Mouse (Mus musculus) hindbrain, embryonic 16.5 days (tissue): ENCODE results near the gene Fam217b. TPM values are rescaled to one million over a fixed set of nuclear protein-coding genes. Genes with fewer than 3 reads are reported as not detected.

Experiments used
- ATAC-seq: fragments of 200-750 bp; cut with Nextera tagmentation; 2 replicates; pipeline ENCODE4 v1.8.0; 2017; ENCODE audit warnings: moderate TSS enrichment, moderate library complexity
- H3K27ac ChIP-seq: fragments of 300-500 bp; sonication (generic); 2 replicates; pipeline ENCODE4 v1.5.1; 2014; ENCODE audit warnings: low read depth, mild to moderate bottlenecking, control low read depth, low read length, moderate library complexity
- H3K27me3 ChIP-seq: fragments of 300-500 bp; sonication (generic); replicated peaks from 2 replicates; pipeline ENCODE4 v1.6.1; 2014; ENCODE audit warnings: low read length; ENCODE audit not compliant: control insufficient read depth, insufficient read depth
- H3K36me3 ChIP-seq: fragments of 300-500 bp; sonication (generic); 2 replicates; pipeline ENCODE4 v1.6.1; 2014; ENCODE audit warnings: mild to moderate bottlenecking, low read length, moderate library complexity, mixed read lengths; ENCODE audit not compliant: control insufficient read depth, insufficient read depth
- H3K4me1 ChIP-seq: fragments of 300-500 bp; sonication (generic); 2 replicates; pipeline ENCODE4 v1.6.1; 2014; ENCODE audit warnings: low read depth, low read length; ENCODE audit not compliant: control insufficient read depth, insufficient read depth
- H3K4me2 ChIP-seq: fragments of 300-500 bp; sonication (generic); 2 replicates; pipeline ENCODE4 v1.6.1; 2014; ENCODE audit warnings: mild to moderate bottlenecking, low read length, control low read depth, moderate library complexity
- H3K4me3 ChIP-seq: fragments of 300-500 bp; sonication (generic); 2 replicates; pipeline ENCODE4 v1.5.1; 2014; ENCODE audit warnings: mild to moderate bottlenecking, low read length, control low read depth, moderate library complexity
- H3K9ac ChIP-seq: fragments of 300-500 bp; sonication (generic); 2 replicates; pipeline ENCODE4 v1.6.1; 2014; ENCODE audit warnings: low read depth, mild to moderate bottlenecking, control low read depth, low read length, moderate library complexity
- H3K9me3 ChIP-seq: fragments of 300-500 bp; sonication (generic); 2 replicates; pipeline ENCODE4 v1.6.1; 2014; ENCODE audit warnings: mild to moderate bottlenecking, low read length, moderate library complexity; ENCODE audit not compliant: control insufficient read depth
- WGBS: fragments of 180-500 bp; shearing (Covaris S2); extraction: QIAGEN DNeasy Blood & Tissue Kit; methylation state at CpG from one replicate; pipeline ENCODE4 v1.1.7; 2014; 5-methylcytosine and 5-hydroxymethylcytosine counted together
- polyA plus RNA-seq: library from polyadenylated mRNA; unstranded; fragments of >200 nt; fragmentation: Nextera tagmentation; extraction: Ambion mirVana; gene quantifications from 2 replicates; pipeline ENCODE4 v1.2.1, GENCODE M21; 2015

Gene Fam217b
- polyA plus RNA-seq, 1 experiment from 2014 or later = 20.2 TPM

DNA sequence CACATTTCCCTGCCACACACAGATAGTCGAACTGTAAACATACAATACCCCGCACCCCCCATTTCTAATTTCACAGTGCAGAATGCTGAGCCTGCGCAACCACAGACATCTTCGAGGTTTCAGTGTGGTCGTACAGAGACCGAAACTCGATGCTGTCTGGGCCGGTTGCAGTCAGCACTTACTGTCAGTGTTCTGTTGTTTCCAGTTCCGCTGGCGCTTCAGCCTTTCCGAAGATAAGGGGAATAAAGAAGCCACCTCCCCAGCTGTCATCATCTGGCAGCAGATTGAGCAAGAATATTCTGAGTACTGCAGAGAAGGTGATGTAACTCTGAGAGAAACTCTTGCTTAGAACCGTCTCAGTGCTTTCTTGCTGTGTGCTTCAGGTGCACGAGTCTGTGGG is 2.1 kb downstream of the Fam217b start:
- H3K9me3 ChIP-seq = no peaks in the 10 kb centered on the region
- H3K27ac ChIP-seq = no peak overlapping the region
- H3K9ac ChIP-seq = no peak overlapping the region
- no peaks in the 10 kb centered on the region for H3K27me3 ChIP-seq
- no peak overlapping the region for H3K4me3 ChIP-seq
- WGBS = 78% methylated on average over 13 of the region's 13 CpGs
- 0 out of 2 replicates have a peak, but pooled peaks cover 3% of the 10 kb centered on the region for H3K36me3 ChIP-seq
- peaks cover 23% of the 10 kb centered on the region for H3K4me1 ChIP-seq
- no peak for ATAC-seq
- H3K4me2 ChIP-seq = no peak overlapping the region

DNA sequence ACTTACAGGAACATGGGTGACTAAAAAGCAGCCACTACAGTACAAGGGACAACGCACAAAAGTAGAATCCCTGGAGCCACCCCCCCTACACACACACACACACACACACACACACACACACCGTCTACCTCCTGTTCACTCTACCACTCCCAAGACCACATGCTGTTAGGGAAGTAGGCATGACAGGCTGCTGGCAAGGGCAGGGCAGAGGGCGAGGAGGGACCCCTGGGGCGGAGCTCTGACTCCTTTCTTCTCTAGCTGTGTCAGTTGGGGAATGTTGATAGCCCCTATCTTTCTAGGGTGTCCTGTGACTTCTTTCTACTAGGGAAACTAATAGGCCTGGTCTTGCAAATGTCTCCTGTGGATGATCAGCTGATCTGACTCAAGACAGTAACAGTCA is 2.6 kb downstream of the Fam217b start:
- Histone ChIP-seq H3K27me3 (no peaks in the 10 kb centered on the region), H3K9ac (no peak overlapping the region), H3K4me3 (no peak overlapping the region), H3K36me3 (0 out of 2 replicates have a peak, but pooled peaks cover 3% of the 10 kb centered on the region), H3K27ac (no peak overlapping the region), H3K4me1 (peaks cover 23% of the 10 kb centered on the region), H3K9me3 (no peaks in the 10 kb centered on the region), H3K4me2 (no peak overlapping the region)
- WGBS = 72% methylated on average over 4 of the region's 4 CpGs
- ATAC-seq = no peak

DNA sequence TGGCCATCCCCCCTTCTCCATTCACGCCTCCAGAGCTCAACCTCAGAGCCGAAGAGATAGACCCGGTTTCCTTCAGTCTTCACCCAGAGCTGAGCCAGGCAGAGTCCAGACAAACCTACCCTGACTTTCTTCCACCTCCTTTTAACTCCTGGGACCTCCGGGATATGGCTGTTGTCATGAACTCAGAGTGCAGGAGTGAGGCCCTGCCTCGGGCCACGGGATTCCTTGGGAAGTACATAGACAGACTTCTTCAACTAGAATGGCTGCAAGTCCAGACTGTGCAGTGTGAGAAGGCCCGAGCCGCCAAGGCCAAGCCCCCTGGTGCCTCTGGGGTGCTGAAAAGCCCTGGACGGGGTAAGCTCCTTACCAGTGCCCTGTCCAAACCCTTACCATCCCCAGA is 6.3 kb downstream of the Fam217b start:
- Histone ChIP-seq H3K36me3 (0 out of 2 replicates have a peak, but pooled peaks cover 3% of the 10 kb centered on the region), H3K27ac (no peak overlapping the region), H3K4me2 (no peak overlapping the region), H3K27me3 (no peaks in the 10 kb centered on the region), H3K9me3 (no peaks in the 10 kb centered on the region), H3K4me1 (peaks cover 2% of the 10 kb centered on the region), H3K9ac (no peak overlapping the region), H3K4me3 (no peak overlapping the region)
- 81% methylated on average over 9 of the region's 9 CpGs for whole genome bisulfite sequencing
- no peak for ATAC-seq

DNA sequence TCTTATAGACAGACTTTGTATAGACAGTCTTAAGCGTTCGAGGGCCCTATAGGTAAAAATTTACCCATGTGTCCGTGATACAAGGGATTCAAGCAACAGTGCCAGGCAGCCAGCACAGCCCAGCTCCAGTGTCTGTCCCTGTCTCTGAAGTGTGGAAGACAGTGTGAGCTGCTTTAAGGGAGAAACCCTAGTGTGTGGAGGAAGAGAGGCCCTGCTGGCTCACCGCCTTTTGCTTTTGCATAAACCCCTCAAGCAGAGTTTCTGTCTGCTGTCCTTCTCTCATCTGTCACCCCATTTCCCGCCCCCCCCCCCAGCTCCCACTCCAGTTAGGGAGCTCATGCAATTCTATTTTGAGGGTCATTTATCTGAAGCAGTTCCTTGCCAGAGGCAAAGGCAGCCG is 7.3 kb downstream of the Fam217b start:
- H3K9ac ChIP-seq = no peak overlapping the region; the same call in 1 of the 2 replicates
- no peak overlapping the region for H3K4me2 ChIP-seq
- no peak overlapping the region for H3K4me3 ChIP-seq
- no peak overlapping the region for H3K27ac ChIP-seq
- H3K4me1 ChIP-seq = no peaks in the 10 kb centered on the region
- 53% methylated on average over 6 of the region's 6 CpGs for WGBS
- no peaks in the 10 kb centered on the region for H3K27me3 ChIP-seq
- ATAC-seq = no peak
- H3K36me3 ChIP-seq = 0 out of 2 replicates have a peak, but pooled peaks cover 3% of the 10 kb centered on the region
- no peaks in the 10 kb centered on the region for H3K9me3 ChIP-seq

DNA sequence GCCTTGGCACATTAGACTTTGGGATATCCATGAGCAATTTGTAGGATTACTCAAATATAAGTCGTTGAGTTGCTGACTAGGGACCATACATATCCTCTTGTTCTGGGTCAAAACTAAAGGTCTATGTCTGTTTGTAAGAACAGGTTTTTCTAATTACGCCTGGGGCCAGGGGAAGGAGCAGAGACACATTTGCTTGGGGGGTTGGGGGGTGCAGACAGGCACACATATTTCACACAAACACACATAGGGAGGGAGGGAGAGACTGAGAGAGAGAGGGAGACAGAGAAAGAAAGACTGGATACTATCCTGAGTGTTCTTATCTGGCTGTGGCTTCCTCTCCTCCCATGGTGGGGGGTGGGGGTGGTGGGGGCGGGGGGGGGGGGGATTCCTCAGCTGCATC is 7.9 kb downstream of the Fam217b start:
- no peak for ATAC-seq

DNA sequence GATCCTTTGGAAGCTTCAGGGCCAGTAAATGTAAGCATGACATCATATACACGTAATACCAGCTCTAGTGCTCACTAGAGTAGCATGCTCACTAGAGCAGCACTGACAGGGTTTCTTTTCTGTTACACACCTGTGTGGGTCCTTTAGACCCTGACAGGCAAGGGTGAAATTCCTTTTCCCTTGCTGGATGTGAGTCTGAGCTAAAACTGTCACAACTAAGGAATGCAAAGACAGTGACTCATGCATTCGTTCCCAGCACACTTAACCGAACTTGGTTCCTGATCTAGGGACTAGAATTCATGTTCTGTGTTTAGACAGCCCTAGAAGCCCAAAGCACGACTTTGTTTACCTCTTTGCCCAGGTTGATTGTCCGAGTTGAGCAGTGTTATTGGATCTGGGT is 8.9 kb downstream of the Fam217b start:
- WGBS = 83% methylated on average over 5 of the region's 5 CpGs
- H3K4me1 ChIP-seq = no peaks in the 10 kb centered on the region
- no peak for ATAC-seq

More for the DNA sequence above, 7.9 kb downstream of the Fam217b start:
- Histone ChIP-seq H3K4me1 (no peaks in the 10 kb centered on the region), H3K36me3 (0 out of 2 replicates have a peak, but pooled peaks cover 3% of the 10 kb centered on the region), H3K9me3 (no peaks in the 10 kb centered on the region), H3K9ac (no peak overlapping the region), H3K27ac (no peak overlapping the region), H3K4me2 (no peak overlapping the region), H3K27me3 (no peaks in the 10 kb centered on the region), H3K4me3 (no peak overlapping the region)
- 57% methylated on average over 2 of the region's 3 CpGs for WGBS

DNA sequence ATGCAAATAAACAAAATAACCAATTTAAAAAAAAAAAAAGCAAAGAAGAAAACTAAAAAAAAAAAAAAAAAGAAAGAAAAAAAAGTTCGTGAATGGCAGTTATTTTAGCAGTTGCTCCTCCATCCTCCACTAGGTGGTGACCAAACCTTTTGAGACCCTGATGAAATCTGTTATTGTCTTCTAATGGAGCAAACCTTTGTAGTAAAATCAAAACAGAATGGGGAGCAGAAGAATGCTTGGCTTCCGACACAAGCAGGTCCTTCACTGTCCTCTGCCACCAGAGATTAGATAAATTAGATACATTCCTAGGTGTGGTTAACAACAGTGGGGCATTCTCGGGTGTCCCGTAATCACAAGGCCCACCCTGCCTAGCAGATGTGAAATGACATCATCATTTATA is 11.9 kb downstream of the Fam217b start:
- 43% methylated on average over 4 of the region's 4 CpGs for WGBS
- H3K27ac ChIP-seq = no peak overlapping the region
- H3K9ac ChIP-seq = no peak overlapping the region; the same call in 1 of the 2 replicates
- H3K4me3 ChIP-seq = no peak overlapping the region
- H3K4me2 ChIP-seq = no peak overlapping the region
- no peaks in the 10 kb centered on the region for H3K27me3 ChIP-seq
- ATAC-seq = no peak
- H3K9me3 ChIP-seq = no peaks in the 10 kb centered on the region
- no peaks in the 10 kb centered on the region for H3K4me1 ChIP-seq
- no peaks in the 10 kb centered on the region for H3K36me3 ChIP-seq

More for the DNA sequence above, 8.9 kb downstream of the Fam217b start:
- H3K4me3 ChIP-seq = no peak overlapping the region
- 0 out of 2 replicates have a peak, but pooled peaks cover 3% of the 10 kb centered on the region for H3K36me3 ChIP-seq
- no peak overlapping the region for H3K27ac ChIP-seq
- H3K27me3 ChIP-seq = no peaks in the 10 kb centered on the region
- H3K9ac ChIP-seq = no peak overlapping the region
- H3K9me3 ChIP-seq = no peaks in the 10 kb centered on the region
- no peak overlapping the region for H3K4me2 ChIP-seq

DNA sequence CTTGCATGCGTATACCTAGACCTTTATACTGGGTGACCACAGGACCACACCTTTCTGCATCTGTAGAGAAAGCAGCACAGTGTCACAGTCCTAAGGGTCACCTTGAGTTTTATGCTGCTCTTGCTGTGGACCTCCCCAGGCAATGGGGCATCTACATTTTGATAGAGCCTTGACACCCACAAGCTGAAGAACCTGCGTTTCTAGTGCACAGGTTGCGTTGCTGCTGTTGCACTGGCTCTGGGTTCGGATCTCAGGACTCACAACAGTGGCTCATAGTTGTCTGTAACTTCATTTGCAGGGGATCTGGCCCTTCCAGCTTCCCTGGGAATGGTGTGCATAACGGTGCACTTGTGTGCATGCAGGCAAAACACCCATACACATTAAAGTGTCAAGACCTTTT is 12.9 kb downstream of the Fam217b start:
- Histone ChIP-seq H3K9ac (no peak overlapping the region), H3K27ac (no peak overlapping the region), H3K9me3 (no peaks in the 10 kb centered on the region), H3K27me3 (no peaks in the 10 kb centered on the region), H3K36me3 (no peaks in the 10 kb centered on the region), H3K4me2 (no peak overlapping the region), H3K4me3 (no peak overlapping the region), H3K4me1 (no peaks in the 10 kb centered on the region)
- no peak for ATAC-seq
- 86% methylated on average over 5 of the region's 5 CpGs for WGBS

DNA sequence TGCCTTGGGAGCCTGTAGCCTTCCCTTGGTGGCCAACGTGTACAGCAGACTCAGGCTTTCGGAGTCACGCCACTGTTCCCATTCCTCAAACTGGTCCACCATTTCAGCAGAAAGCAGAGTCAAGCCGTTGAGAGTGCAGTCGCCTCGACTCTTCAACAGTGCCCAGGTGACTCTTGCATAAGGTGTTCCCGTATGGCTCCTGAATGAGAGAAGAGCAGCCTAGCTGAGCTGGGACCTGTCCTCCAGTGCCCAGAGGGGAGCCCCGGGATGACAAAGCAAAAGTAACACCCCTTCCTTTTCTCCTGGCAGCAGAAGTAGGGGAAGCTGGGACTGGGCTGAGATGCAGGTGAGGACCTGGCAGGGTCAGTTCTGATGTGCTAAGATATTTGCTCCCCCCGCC is 13.9 kb downstream of the Fam217b start:
- no peak overlapping the region for H3K4me2 ChIP-seq
- WGBS = 83% methylated on average over 9 of the region's 9 CpGs
- H3K36me3 ChIP-seq = no peaks in the 10 kb centered on the region
- no peak overlapping the region for H3K9ac ChIP-seq
- H3K27me3 ChIP-seq = no peaks in the 10 kb centered on the region
- H3K9me3 ChIP-seq = no peaks in the 10 kb centered on the region
- no peaks in the 10 kb centered on the region for H3K4me1 ChIP-seq
- no peak overlapping the region for H3K4me3 ChIP-seq
- H3K27ac ChIP-seq = no peak overlapping the region
- no peak for ATAC-seq

DNA sequence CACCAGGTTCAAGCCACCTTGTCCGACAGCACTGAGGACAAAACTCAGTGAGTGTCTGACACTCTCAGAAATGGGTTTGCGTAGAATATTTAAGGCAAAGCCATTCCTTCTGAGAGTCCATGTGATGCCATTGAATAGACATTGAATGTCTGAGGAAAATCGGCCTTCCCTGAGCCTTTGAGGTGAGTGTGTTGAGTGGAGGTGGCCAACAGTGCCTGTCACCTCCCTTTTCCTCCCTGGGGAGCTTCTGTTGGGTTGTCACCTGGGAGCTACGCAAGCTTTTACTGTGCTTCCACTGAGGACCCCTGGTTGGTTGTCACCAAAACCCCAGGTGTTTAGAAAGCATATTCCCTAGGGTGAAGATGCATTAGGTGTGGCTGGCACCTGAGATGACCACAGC is 14.4 kb downstream of the Fam217b start:
- Histone ChIP-seq H3K4me2 (no peak overlapping the region), H3K27me3 (no peaks in the 10 kb centered on the region), H3K4me1 (no peaks in the 10 kb centered on the region), H3K9me3 (no peaks in the 10 kb centered on the region), H3K9ac (no peak overlapping the region), H3K4me3 (no peak overlapping the region), H3K36me3 (no peaks in the 10 kb centered on the region), H3K27ac (no peak overlapping the region)
- 86% methylated on average over 4 of the region's 4 CpGs for WGBS
- no peak for ATAC-seq
